Mouse (Mus musculus) heart, embryonic 10.5 days (tissue): ENCODE measurements at regions not wholly inside any gene's neighbourhood (a gene's known extent, or its start where the extent isn't known, plus 50 kb on each side); places are given as distances from the start of the nearest gene placed in this dataset.

Experiments used
- DNase-seq: peaks from one replicate; pipeline ENCODE4 v3.0.0-alpha.2; 2017; ENCODE audit warnings: low spot score
- H3K27ac ChIP-seq: fragments of 300-500 bp; sonication (generic); 2 replicates; pipeline ENCODE4 v1.5.1; 2016; ENCODE audit warnings: mild to moderate bottlenecking
- H3K27me3 ChIP-seq: fragments of 300-500 bp; sonication (generic); 2 replicates; pipeline ENCODE4 v1.6.1; 2016; ENCODE audit warnings: mild to moderate bottlenecking; ENCODE audit not compliant: poor library complexity, insufficient read depth, severe bottlenecking
- H3K36me3 ChIP-seq: fragments of 300-500 bp; sonication (generic); 2 replicates; pipeline ENCODE4 v1.6.1; 2016; ENCODE audit warnings: mild to moderate bottlenecking, moderate library complexity
- H3K4me1 ChIP-seq: fragments of 300-500 bp; sonication (generic); 2 replicates; pipeline ENCODE4 v1.6.1; 2016; ENCODE audit warnings: mild to moderate bottlenecking
- H3K4me3 ChIP-seq: fragments of 300-500 bp; sonication (generic); 2 replicates; pipeline ENCODE4 v1.5.1; 2016; ENCODE audit warnings: mild to moderate bottlenecking, moderate library complexity
- H3K9me3 ChIP-seq: fragments of 300-500 bp; sonication (generic); 2 replicates; pipeline ENCODE4 v1.6.1; 2016; ENCODE audit warnings: mild to moderate bottlenecking, moderate library complexity
- WGBS: fragments of 180-500 bp; shearing (Covaris S2); methylation state at CpG from one replicate; pipeline ENCODE4 v1.1.7; 2016; 5-methylcytosine and 5-hydroxymethylcytosine counted together

DNA sequence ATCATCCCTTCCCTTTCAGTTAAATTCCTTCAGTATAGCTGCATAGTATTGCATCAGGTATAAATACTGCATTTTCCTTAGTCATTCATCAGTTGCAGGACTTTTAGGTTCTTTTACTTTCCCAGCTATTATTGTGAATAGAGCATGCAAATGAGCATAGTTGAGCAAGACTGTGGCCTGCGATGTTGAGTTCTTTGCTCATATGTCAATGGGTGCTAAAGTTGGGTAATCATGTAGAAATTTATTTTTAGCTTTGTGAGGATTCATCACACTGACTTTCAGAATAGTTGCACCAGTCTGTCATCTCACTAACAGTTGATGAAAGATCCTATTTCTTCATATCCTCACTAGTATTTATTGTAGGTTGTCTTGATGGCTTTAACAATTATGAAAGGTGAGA is 380.3 kb upstream of the Arrdc3 start:
- Histone ChIP-seq H3K9me3 (no peaks in the 10 kb centered on the region), H3K27ac (no peak overlapping the region), H3K36me3 (no peaks in the 10 kb centered on the region), H3K27me3 (no peaks in the 10 kb centered on the region), H3K4me3 (no peak overlapping the region), H3K4me1 (no peaks in the 10 kb centered on the region)
- WGBS, result 91% methylated on average over 1 of the region's 1 CpGs
- DNase-seq, result no peak

- Histone ChIP-seq H3K27ac (no peak overlapping the region), H3K4me3 (no peak overlapping the region), H3K4me1 (no peaks in the 10 kb centered on the region), H3K27me3 (no peaks in the 10 kb centered on the region), H3K9me3 (no peaks in the 10 kb centered on the region), H3K36me3 (no peaks in the 10 kb centered on the region)
- 77% methylated on average over 3 of the region's 3 CpGs for WGBS
- no peak for DNase-seq
Observed at GRCm38 (mm10) chr13:80514171-80514981, 368.8 kb upstream of the Arrdc3 start.

GRCm38 (mm10) chr13:80514982-80515253 is 368.3 kb upstream of the Arrdc3 start:
- WGBS, result 69% methylated on average over 4 of the region's 4 CpGs
- H3K27ac ChIP-seq, result no peak overlapping the region
- no peak overlapping the region for H3K4me3 ChIP-seq
- H3K27me3 ChIP-seq, result no peaks in the 10 kb centered on the region
- no peaks in the 10 kb centered on the region for H3K4me1 ChIP-seq
- no peak for DNase-seq
- H3K36me3 ChIP-seq, result no peaks in the 10 kb centered on the region
- no peaks in the 10 kb centered on the region for H3K9me3 ChIP-seq

- WGBS, result 70% methylated on average over 1 of the region's 1 CpGs
- no peak overlapping the region for H3K4me3 ChIP-seq
- H3K36me3 ChIP-seq, result no peaks in the 10 kb centered on the region
- H3K9me3 ChIP-seq, result no peaks in the 10 kb centered on the region
- no peak for DNase-seq
- H3K4me1 ChIP-seq, result no peaks in the 10 kb centered on the region
- no peaks in the 10 kb centered on the region for H3K27me3 ChIP-seq
- no peak overlapping the region for H3K27ac ChIP-seq
Observed at GRCm38 (mm10) chr13:80518836-80519235, 364.3 kb upstream of the Arrdc3 start.

GRCm38 (mm10) chr13:80519792-80520191 is 363.4 kb upstream of the Arrdc3 start:
- H3K4me3 ChIP-seq, result no peak overlapping the region

GRCm38 (mm10) chr13:80535755-80536350 is 347.3 kb upstream of the Arrdc3 start:
- WGBS, result 76% methylated on average over 1 of the region's 1 CpGs
- no peaks in the 10 kb centered on the region for H3K4me1 ChIP-seq
- no peaks in the 10 kb centered on the region for H3K27me3 ChIP-seq
- H3K4me3 ChIP-seq, result no peak overlapping the region
- no peaks in the 10 kb centered on the region for H3K36me3 ChIP-seq
- no peak for DNase-seq
- 0 out of 2 replicates have a peak overlapping the region, but pooled peaks have one; percentile 29 for H3K27ac ChIP-seq
- no peaks in the 10 kb centered on the region for H3K9me3 ChIP-seq

More at GRCm38 (mm10) chr13:80519792-80520191, 363.4 kb upstream of the Arrdc3 start:
- H3K36me3 ChIP-seq, result no peaks in the 10 kb centered on the region
- H3K27me3 ChIP-seq, result no peaks in the 10 kb centered on the region
- no peaks in the 10 kb centered on the region for H3K9me3 ChIP-seq
- 69% methylated on average over 4 of the region's 4 CpGs for WGBS
- no peaks in the 10 kb centered on the region for H3K4me1 ChIP-seq
- H3K27ac ChIP-seq, result no peak overlapping the region
- no peak for DNase-seq

DNA sequence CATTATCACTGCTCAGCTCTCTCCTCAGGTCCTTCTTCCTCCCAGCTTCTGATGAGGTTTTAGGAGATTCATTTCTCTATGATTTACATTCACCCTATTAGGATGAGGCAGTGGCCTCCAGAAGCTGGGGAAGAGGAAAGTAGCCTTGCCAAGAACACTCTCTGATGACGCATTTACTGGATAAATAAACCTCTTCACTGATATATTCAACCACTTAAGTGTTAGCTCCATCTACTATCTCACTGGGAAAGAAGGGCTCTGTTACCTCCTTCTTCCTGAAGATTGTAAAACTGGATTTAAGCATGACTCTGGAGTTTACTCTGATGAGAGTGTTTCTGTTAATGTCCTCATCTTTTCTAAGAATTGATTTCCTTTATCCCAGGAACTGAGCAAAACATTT is 338.2 kb upstream of the Arrdc3 start:
- H3K9me3 ChIP-seq, result no peaks in the 10 kb centered on the region
- no peak for DNase-seq
- H3K4me3 ChIP-seq, result no peak overlapping the region
- H3K27ac ChIP-seq, result no peak overlapping the region
- no peaks in the 10 kb centered on the region for H3K4me1 ChIP-seq
- 76% methylated on average over 1 of the region's 1 CpGs for WGBS
- no peaks in the 10 kb centered on the region for H3K27me3 ChIP-seq
- H3K36me3 ChIP-seq, result no peaks in the 10 kb centered on the region

DNA sequence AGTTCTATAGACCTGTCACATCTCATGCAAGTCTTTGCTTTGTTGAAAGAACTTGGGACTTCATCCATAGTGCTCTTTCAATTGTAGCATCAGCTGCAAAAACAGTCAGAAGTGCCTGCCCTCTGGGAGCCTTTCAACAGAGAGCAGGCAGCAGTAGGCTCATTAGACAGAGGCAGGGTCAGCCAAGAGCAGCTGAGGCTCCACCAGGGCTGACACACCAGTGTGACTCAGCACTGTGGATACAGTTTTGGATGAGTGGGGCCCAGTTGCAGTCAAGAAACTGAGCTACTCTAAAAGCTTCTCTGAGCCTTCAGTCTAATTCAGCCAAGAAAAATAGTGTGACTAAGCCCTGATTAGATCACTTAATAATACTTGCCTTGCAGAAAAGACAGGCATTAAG is 326.0 kb upstream of the Arrdc3 start:
- DNase-seq, result no peak
- no peaks in the 10 kb centered on the region for H3K9me3 ChIP-seq
- no peaks in the 10 kb centered on the region for H3K4me1 ChIP-seq
- no peak overlapping the region for H3K4me3 ChIP-seq
- H3K27ac ChIP-seq, result no peak overlapping the region
- H3K27me3 ChIP-seq, result no peaks in the 10 kb centered on the region
- no peaks in the 10 kb centered on the region for H3K36me3 ChIP-seq
